Mouse (Mus musculus): ENCODE measurements around the gene Rps6kb1.

Gene Rps6kb1

GRCm38 (mm10) chr11:86464275-86464674 lies 80.3 kb downstream of the Rps6kb1 start:
- peak; percentile 81 for DNase-seq

- DNase-seq = no peak
These were observed 82.0 kb downstream of the Rps6kb1 start for GRCm38 (mm10) chr11:86462579-86462978.

GRCm38 (mm10) chr11:86458866-86459265 lies 85.7 kb downstream of the Rps6kb1 start:
- no peak for DNase-seq

- no peak for DNase-seq
These were observed 87.1 kb downstream of the Rps6kb1 start for GRCm38 (mm10) chr11:86457545-86457944.

DNA sequence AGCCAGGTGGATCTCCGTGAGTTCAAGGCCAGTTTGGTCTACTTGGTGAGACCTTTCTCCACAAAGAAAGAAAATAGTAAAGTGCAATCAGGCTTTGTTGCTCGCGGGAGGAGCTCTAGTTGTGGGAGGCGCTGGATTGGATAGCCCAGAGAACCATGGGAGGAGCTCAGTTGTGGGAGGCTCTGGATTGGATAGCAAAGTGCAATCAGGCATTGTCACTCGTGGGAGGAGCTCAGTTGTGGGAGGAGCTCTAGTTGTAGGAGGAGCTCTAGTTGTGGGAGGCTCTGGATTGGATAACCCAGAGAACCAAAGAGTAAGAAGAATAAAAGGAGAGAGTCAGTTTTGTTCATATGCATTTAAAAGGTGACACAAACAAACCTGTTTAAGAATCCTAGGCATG lies 90.6 kb downstream of the Rps6kb1 start:
- DNase-seq = no peak

Data from lung, postnatal 10 days (tissue).